Mouse (Mus musculus): ENCODE measurements around the gene Itpr2. TPM values are rescaled to one million over a fixed set of nuclear protein-coding genes. Genes with fewer than 3 reads are reported as not detected.

Itpr2 gene
- polyA plus RNA-seq, 1 experiment, result 3.6 TPM

DNA sequence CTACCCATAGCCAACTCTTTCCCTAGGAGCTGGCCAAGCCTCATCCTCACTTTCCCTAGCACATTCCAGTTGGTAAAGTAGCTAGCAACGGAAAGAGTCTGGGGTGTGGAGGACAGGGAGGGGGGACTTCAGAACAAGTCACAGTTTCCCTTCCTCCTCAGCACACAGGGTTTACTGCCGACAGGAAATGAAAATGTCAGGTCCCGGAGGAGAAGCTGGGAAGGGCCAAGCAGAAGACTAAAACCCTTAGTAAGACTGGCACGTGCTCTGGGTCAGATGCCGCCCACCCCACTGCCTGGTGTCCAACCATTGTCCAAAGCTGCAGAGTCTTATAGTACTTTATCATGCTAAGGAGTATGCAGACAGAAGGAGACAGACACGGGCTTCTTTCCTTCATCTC lies 293.0 kb downstream of the Itpr2 start:
- Histone ChIP-seq H3K27ac (ENCODE audit: insufficient read depth, low read length) (no peak overlapping the region), H3K36me3 (ENCODE audit: control insufficient read depth, insufficient read depth, low read length, poor library complexity, severe bottlenecking) (no peaks in the 10 kb centered on the region), H3K27me3 (ENCODE audit: control insufficient read depth, insufficient read depth, low read length, poor library complexity, severe bottlenecking) (no peaks in the 10 kb centered on the region), H3K9me3 (replicated peaks; ENCODE audit: control insufficient read depth, insufficient read depth, low read length, poor library complexity, severe bottlenecking) (no peaks in the 10 kb centered on the region), H3K9ac (ENCODE audit: low read depth, poor library complexity, severe bottlenecking) (no peak overlapping the region), H3K4me1 (ENCODE audit: control insufficient read depth, insufficient read depth, low read length) (no peaks in the 10 kb centered on the region), H3K4me3 (ENCODE audit: low read depth, low read length) (no peak overlapping the region)
- TF ChIP-seq POLR2A (IDR thresholded peaks at IDR 0.05; ENCODE audit: insufficient read depth, low read length) (no peak), CTCF (IDR thresholded peaks at IDR 0.05; ENCODE audit: low read depth, low read length) (no peak), EP300 (IDR thresholded peaks at IDR 0.05; ENCODE audit: insufficient read depth, low read depth, low read length) (no peak)

DNA sequence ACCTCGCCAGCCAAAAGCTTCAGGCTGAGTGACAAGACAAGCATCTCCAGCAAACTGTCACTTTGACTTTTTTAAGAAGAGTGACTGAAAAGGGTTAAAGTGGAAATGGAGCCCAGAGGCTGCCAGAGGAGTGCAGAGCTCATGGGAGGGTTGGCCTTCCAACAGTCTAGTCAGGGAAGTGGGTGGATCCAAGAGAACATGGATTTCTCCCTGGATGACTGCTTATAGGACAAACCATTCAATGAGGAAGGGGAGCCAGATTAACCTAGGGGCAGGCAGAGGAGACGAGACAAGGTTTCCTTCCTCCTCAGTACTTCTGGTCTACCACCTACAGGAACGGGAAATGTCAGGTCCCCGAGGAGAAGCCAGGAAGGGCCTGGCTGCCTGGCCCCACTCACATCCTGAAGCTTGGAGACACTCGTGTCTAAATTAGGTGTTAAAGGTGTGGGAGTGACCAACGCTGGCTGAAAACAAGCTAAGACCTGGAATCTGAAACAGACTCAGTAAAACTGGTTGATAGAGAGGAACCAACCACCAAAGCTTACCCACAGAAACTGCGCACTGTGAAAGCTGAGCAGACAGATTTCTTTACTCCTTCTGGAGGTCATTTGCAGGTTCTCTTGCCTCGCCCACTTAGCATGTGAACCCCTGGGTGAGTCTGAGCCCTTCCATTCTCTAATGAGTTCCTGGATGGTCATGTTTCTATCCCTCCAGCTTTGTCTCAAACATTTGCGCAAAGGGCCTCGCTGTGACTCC lies 294.6 kb downstream of the Itpr2 start:
- H3K27me3 ChIP-seq (ENCODE audit: control insufficient read depth, insufficient read depth, low read length, poor library complexity, severe bottlenecking), result no peaks in the 10 kb centered on the region
- no peak overlapping the region for H3K4me3 ChIP-seq (ENCODE audit: low read depth, low read length)
- H3K36me3 ChIP-seq (ENCODE audit: control insufficient read depth, insufficient read depth, low read length, poor library complexity, severe bottlenecking), result no peaks in the 10 kb centered on the region
- no peaks in the 10 kb centered on the region for H3K4me1 ChIP-seq (ENCODE audit: control insufficient read depth, insufficient read depth, low read length)
- no peak overlapping the region for H3K27ac ChIP-seq (ENCODE audit: insufficient read depth, low read length)
- no peak overlapping the region for H3K9ac ChIP-seq (ENCODE audit: low read depth, poor library complexity, severe bottlenecking)
- no peaks in the 10 kb centered on the region for H3K9me3 ChIP-seq (replicated peaks; ENCODE audit: control insufficient read depth, insufficient read depth, low read length, poor library complexity, severe bottlenecking)
- TF ChIP-seq EP300 (IDR thresholded peaks at IDR 0.05; ENCODE audit: insufficient read depth, low read depth, low read length) (no peak), POLR2A (IDR thresholded peaks at IDR 0.05; ENCODE audit: insufficient read depth, low read length) (no peak), CTCF (IDR thresholded peaks at IDR 0.05; ENCODE audit: low read depth, low read length) (no peak)

DNA sequence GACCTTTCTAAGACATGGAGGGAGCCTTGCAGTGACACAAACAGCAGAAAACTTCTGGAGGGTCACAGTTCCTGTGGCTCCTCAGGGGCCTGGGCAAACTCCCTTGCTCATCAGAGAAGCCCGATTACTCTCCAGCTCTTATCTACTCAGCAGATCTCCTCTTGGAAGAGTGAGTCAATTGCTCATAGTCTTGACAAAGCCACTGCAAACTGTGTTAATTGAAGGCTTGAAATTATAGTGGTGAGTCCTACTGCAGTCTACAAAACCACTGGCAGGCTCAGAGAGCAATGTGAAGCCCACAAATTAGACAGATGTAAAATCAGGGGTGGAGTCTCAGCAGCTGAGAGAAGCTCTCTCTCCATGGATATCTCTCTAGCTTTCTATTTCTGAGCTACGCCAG lies 296.9 kb downstream of the Itpr2 start:
- Histone ChIP-seq H3K27ac (ENCODE audit: insufficient read depth, low read length) (no peak overlapping the region), H3K4me3 (ENCODE audit: low read depth, low read length) (no peak overlapping the region), H3K9me3 (replicated peaks; ENCODE audit: control insufficient read depth, insufficient read depth, low read length, poor library complexity, severe bottlenecking) (no peaks in the 10 kb centered on the region), H3K9ac (ENCODE audit: low read depth, poor library complexity, severe bottlenecking) (no peak overlapping the region), H3K36me3 (ENCODE audit: control insufficient read depth, insufficient read depth, low read length, poor library complexity, severe bottlenecking) (no peaks in the 10 kb centered on the region), H3K4me1 (ENCODE audit: control insufficient read depth, insufficient read depth, low read length) (no peaks in the 10 kb centered on the region), H3K27me3 (ENCODE audit: control insufficient read depth, insufficient read depth, low read length, poor library complexity, severe bottlenecking) (no peaks in the 10 kb centered on the region)
- TF ChIP-seq EP300 (IDR thresholded peaks at IDR 0.05; ENCODE audit: insufficient read depth, low read depth, low read length), result no peak
- TF ChIP-seq POLR2A (IDR thresholded peaks at IDR 0.05; ENCODE audit: insufficient read depth, low read length), result no peak
- no peak for TF ChIP-seq CTCF (IDR thresholded peaks at IDR 0.05; ENCODE audit: low read depth, low read length)

DNA sequence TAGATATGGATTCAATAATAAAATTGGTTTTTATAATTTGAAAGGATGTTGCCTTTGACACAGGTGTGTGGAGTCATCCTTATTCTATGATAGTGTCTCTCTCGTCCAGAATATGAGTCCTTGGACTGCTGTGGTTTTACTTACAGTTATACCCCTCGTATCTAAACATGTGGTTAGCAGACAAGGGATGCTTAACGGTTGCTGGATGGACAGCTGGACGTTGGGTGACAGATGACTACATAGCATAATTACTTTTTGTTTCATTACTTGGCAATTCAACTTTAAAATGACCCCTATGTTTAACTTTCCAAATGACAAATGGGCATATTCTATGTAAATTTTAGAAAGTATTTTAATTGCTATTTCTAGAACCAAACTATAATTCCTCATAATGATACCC lies 297.6 kb downstream of the Itpr2 start:
- TF ChIP-seq POLR2A (IDR thresholded peaks at IDR 0.05; ENCODE audit: insufficient read depth, low read length) (no peak), EP300 (IDR thresholded peaks at IDR 0.05; ENCODE audit: insufficient read depth, low read depth, low read length) (no peak), CTCF (IDR thresholded peaks at IDR 0.05; ENCODE audit: low read depth, low read length) (no peak)
- Histone ChIP-seq H3K36me3 (ENCODE audit: control insufficient read depth, insufficient read depth, low read length, poor library complexity, severe bottlenecking) (no peaks in the 10 kb centered on the region), H3K4me1 (ENCODE audit: control insufficient read depth, insufficient read depth, low read length) (no peaks in the 10 kb centered on the region), H3K27ac (ENCODE audit: insufficient read depth, low read length) (no peak overlapping the region), H3K9me3 (replicated peaks; ENCODE audit: control insufficient read depth, insufficient read depth, low read length, poor library complexity, severe bottlenecking) (no peaks in the 10 kb centered on the region), H3K27me3 (ENCODE audit: control insufficient read depth, insufficient read depth, low read length, poor library complexity, severe bottlenecking) (no peaks in the 10 kb centered on the region), H3K9ac (ENCODE audit: low read depth, poor library complexity, severe bottlenecking) (no peak overlapping the region), H3K4me3 (ENCODE audit: low read depth, low read length) (no peak overlapping the region)

DNA sequence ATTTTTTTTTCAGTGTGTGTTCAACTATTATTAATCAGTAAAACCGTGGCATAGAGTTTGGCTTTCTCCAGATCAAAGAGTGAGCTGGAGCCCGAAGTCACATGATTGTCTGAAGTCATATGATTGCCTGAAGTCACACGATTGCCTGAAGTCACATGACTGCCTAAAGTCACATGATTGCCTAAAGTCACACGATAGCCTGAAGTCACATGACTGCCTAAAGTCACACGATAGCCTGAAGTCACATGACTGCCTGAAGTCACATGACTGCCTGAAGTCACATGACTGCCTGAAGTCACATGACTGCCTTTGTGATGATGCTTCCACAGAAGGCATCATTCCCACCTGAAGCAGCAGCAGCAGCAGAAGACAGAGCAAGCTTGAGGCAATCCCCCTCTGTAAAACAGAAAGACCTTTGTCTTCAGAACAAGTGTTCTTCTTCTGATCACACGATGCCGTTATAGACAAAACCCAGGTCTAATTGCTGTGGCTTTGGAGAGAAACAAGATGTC lies 304.1 kb downstream of the Itpr2 start:
- TF ChIP-seq EP300 (IDR thresholded peaks at IDR 0.05; ENCODE audit: insufficient read depth, low read depth, low read length), result no peak
- no peak for TF ChIP-seq CTCF (IDR thresholded peaks at IDR 0.05; ENCODE audit: low read depth, low read length)
- TF ChIP-seq POLR2A (IDR thresholded peaks at IDR 0.05; ENCODE audit: insufficient read depth, low read length), result no peak
- Histone ChIP-seq H3K36me3 (ENCODE audit: control insufficient read depth, insufficient read depth, low read length, poor library complexity, severe bottlenecking) (no peaks in the 10 kb centered on the region), H3K27me3 (ENCODE audit: control insufficient read depth, insufficient read depth, low read length, poor library complexity, severe bottlenecking) (no peaks in the 10 kb centered on the region), H3K27ac (ENCODE audit: insufficient read depth, low read length) (no peak overlapping the region), H3K4me3 (ENCODE audit: low read depth, low read length) (no peak overlapping the region), H3K9me3 (replicated peaks; ENCODE audit: control insufficient read depth, insufficient read depth, low read length, poor library complexity, severe bottlenecking) (no peaks in the 10 kb centered on the region), H3K9ac (ENCODE audit: low read depth, poor library complexity, severe bottlenecking) (no peak overlapping the region), H3K4me1 (ENCODE audit: control insufficient read depth, insufficient read depth, low read length) (no peaks in the 10 kb centered on the region)

DNA sequence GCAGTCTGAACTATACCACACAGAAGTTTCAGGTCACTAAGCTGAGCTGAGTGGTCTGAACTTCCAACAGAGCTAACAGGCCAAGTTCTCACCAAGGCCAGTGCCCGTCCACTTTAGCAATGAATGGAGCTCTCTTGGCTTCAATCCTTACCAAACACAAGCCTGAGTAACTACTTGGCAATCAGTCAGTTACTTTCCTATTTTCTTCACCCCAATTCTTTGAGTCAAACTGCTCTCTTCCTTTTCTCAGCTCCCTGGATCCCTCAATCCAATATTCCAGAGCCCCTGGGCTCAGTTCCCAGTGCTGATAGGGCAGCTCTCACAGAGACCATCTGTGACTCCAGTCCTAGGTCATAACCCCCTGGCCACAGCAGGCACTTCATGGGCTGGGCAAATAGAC lies 305.3 kb downstream of the Itpr2 start:
- TF ChIP-seq EP300 (IDR thresholded peaks at IDR 0.05; ENCODE audit: insufficient read depth, low read depth, low read length) (no peak), CTCF (IDR thresholded peaks at IDR 0.05; ENCODE audit: low read depth, low read length) (no peak), POLR2A (IDR thresholded peaks at IDR 0.05; ENCODE audit: insufficient read depth, low read length) (no peak)
- no peaks in the 10 kb centered on the region for H3K36me3 ChIP-seq (ENCODE audit: control insufficient read depth, insufficient read depth, low read length, poor library complexity, severe bottlenecking)
- H3K27me3 ChIP-seq (ENCODE audit: control insufficient read depth, insufficient read depth, low read length, poor library complexity, severe bottlenecking), result no peaks in the 10 kb centered on the region
- H3K4me1 ChIP-seq (ENCODE audit: control insufficient read depth, insufficient read depth, low read length), result no peaks in the 10 kb centered on the region
- H3K4me3 ChIP-seq (ENCODE audit: low read depth, low read length), result no peak overlapping the region
- H3K9ac ChIP-seq (ENCODE audit: low read depth, poor library complexity, severe bottlenecking), result no peak overlapping the region
- no peaks in the 10 kb centered on the region for H3K9me3 ChIP-seq (replicated peaks; ENCODE audit: control insufficient read depth, insufficient read depth, low read length, poor library complexity, severe bottlenecking)
- no peak overlapping the region for H3K27ac ChIP-seq (ENCODE audit: insufficient read depth, low read length)
